Mouse (Mus musculus) liver, embryonic 11.5 days (tissue): ENCODE results near the gene Zbtb8os. TPM values are rescaled to one million over a fixed set of nuclear protein-coding genes. Genes with fewer than 3 reads are reported as not detected.

ENCODE experiments used
- ATAC-seq: fragments of 200-750 bp; cut with Nextera tagmentation; replicated peaks from 2 replicates; pipeline ENCODE4 v1.8.0; 2017; ENCODE audit warnings: moderate number of reproducible peaks, mild to moderate bottlenecking, moderate TSS enrichment, moderate library complexity; ENCODE audit not compliant: low FRiP score
- DNase-seq: peaks from one replicate; pipeline ENCODE4 v3.0.0-alpha.2; 2017; ENCODE audit warnings: low spot score
- H3K27ac ChIP-seq: fragments of 300-500 bp; sonication (generic); 2 replicates; pipeline ENCODE4 v1.5.1; 2014; ENCODE audit warnings: mild to moderate bottlenecking, low read depth, low read length, control low read depth
- H3K27me3 ChIP-seq: fragments of 300-500 bp; sonication (generic); replicated peaks from 2 replicates; pipeline ENCODE4 v1.6.1; 2014; ENCODE audit warnings: low read length, mixed read lengths; ENCODE audit not compliant: control insufficient read depth, insufficient read depth
- H3K36me3 ChIP-seq: fragments of 300-500 bp; sonication (generic); 2 replicates; pipeline ENCODE4 v1.6.1; 2014; ENCODE audit warnings: mild to moderate bottlenecking, low read length, moderate library complexity, mixed read lengths; ENCODE audit not compliant: control insufficient read depth, insufficient read depth
- H3K4me1 ChIP-seq: fragments of 300-500 bp; sonication (generic); replicated peaks from 2 replicates; pipeline ENCODE4 v1.6.1; 2014; ENCODE audit warnings: low read length, mixed read lengths; ENCODE audit not compliant: control insufficient read depth, insufficient read depth
- H3K4me2 ChIP-seq: fragments of 300-500 bp; sonication (generic); 2 replicates; pipeline ENCODE4 v1.6.1; 2014; ENCODE audit warnings: mild to moderate bottlenecking, control low read depth, moderate library complexity
- H3K4me3 ChIP-seq: fragments of 300-500 bp; sonication (generic); 2 replicates; pipeline ENCODE4 v1.5.1; 2014; ENCODE audit warnings: low read depth, low read length, control low read depth
- H3K9ac ChIP-seq: fragments of 300-500 bp; sonication (generic); 2 replicates; pipeline ENCODE4 v1.6.1; 2014; ENCODE audit warnings: low read depth, low read length, control low read depth
- H3K9me3 ChIP-seq: fragments of 300-500 bp; sonication (generic); 2 replicates; pipeline ENCODE4 v1.6.1; 2016; ENCODE audit warnings: low read length, inconsistent platforms, mixed read lengths; ENCODE audit not compliant: control insufficient read depth
- WGBS: fragments of 180-500 bp; shearing (Covaris S2); extraction: QIAGEN DNeasy Blood & Tissue Kit; methylation state at CpG from one replicate; pipeline ENCODE4 v1.1.7; 2014; 5-methylcytosine and 5-hydroxymethylcytosine counted together
- polyA plus RNA-seq: library from polyadenylated mRNA; unstranded; fragments of >200 nt; fragmentation: Nextera tagmentation; extraction: Ambion mirVana; gene quantifications from 2 replicates; pipeline ENCODE4 v1.2.1, GENCODE M21; 2014

Zbtb8os gene
- polyA plus RNA-seq, 1 experiment from 2014 or later: 53.9 TPM

DNA sequence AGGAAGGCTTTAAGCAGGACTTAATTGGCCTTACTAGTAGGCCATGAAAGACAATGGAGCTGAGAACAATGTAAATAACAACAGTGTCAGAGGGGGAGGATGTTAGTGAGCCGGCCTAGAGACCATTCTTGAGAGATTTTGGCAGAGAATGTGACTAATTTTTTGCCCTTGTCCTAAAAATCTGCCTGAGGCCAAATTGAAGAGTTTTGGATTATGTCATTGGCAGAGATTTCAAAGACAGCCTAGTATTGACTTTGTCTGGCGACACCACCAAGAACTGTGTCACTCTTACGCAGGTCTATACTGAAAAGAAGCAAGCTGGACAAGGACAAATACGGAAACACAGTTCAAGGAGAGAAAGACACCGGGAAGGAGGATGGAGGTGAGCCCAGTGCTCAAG, 27.3 kb downstream of the Zbtb8os start:
- no peak overlapping the region for H3K9ac ChIP-seq
- WGBS: 82% methylated on average over 5 of the region's 5 CpGs
- no peak for ATAC-seq
- no peak overlapping the region for H3K4me3 ChIP-seq
- H3K9me3 ChIP-seq: no peaks in the 10 kb centered on the region
- H3K36me3 ChIP-seq: no peaks in the 10 kb centered on the region
- DNase-seq: no peak
- H3K4me2 ChIP-seq: no peak overlapping the region
- no peaks in the 10 kb centered on the region for H3K27me3 ChIP-seq
- no peak overlapping the region for H3K27ac ChIP-seq
- peaks cover 4% of the 10 kb centered on the region; the same call in 1 of the 2 replicates for H3K4me1 ChIP-seq

DNA sequence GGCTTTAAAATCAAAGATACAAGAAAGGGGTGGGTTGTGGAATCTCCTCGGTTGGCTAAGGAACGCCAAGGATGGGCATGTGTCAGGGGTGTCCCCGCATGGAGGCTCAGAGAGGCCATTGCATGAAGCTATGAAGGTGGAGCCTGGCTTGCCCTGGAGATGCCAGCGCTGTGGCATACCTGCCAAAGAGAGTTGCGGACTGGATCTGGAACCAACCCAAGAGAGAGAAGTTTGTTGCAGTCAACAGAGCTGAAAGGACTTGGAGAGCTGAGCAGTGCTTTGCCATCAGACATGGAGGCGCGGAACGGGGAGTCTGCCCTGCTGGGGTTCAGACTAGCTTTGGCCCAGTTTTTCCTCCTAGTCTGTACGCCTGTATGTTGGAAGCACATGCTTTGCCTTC, 28.0 kb downstream of the Zbtb8os start:
- DNase-seq (no peak), ATAC-seq (no peak)
- WGBS: 85% methylated on average over 9 of the region's 9 CpGs
- Histone ChIP-seq H3K4me2 (no peak overlapping the region), H3K4me1 (peaks cover 4% of the 10 kb centered on the region; the same call in 1 of the 2 replicates), H3K4me3 (no peak overlapping the region), H3K9me3 (no peaks in the 10 kb centered on the region), H3K27me3 (no peaks in the 10 kb centered on the region), H3K9ac (no peak overlapping the region), H3K36me3 (no peaks in the 10 kb centered on the region), H3K27ac (no peak overlapping the region)

DNA sequence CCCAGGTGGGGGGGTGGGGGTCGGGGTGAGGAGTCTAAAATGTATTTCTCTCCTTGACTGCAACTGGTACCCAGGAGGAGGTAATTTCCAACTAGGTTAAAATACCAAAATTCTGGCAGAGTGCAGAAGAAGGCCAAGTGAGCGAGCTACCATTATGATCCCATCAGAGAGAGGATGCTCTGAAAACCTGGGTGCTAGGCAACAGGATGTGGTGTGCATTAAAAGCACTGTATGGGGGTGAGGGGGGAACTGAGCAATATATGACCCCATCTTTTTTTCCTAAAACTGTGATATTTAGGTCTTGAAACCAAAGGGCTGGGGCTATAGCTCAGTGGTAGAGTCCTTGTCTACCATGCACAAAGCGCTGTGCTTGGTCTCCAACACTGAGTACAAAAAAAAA, 28.9 kb downstream of the Zbtb8os start:
- DNase-seq: no peak
- no peaks in the 10 kb centered on the region for H3K36me3 ChIP-seq
- no peak for ATAC-seq
- H3K27ac ChIP-seq: no peak overlapping the region
- H3K9ac ChIP-seq: no peak overlapping the region
- H3K4me2 ChIP-seq: no peak overlapping the region
- WGBS: 83% methylated on average over 3 of the region's 3 CpGs
- peaks cover 4% of the 10 kb centered on the region; the same call in 1 of the 2 replicates for H3K4me1 ChIP-seq
- no peaks in the 10 kb centered on the region for H3K9me3 ChIP-seq
- H3K4me3 ChIP-seq: no peak overlapping the region
- no peaks in the 10 kb centered on the region for H3K27me3 ChIP-seq

DNA sequence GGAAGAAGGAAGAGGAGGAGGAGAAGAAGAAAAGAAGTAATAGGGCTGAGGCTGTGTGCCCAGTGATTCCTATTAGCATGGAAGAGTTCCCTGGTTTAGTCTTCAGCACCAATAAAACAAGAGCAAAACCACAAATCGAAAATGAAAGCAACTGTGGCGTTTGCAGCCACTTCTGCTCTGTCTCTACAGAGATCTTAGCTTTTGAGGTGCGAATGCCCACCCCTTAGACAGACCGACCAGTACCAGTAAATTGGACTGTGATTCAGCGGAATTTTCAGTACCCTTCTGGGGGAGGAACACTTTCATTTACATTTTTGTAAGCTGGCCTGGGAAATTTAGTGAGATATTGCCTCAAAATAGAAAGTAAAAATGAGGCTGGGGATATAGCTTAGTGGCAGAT, 29.7 kb downstream of the Zbtb8os start:
- 73% methylated on average over 5 of the region's 5 CpGs for WGBS
- no peak overlapping the region for H3K27ac ChIP-seq
- no peak overlapping the region for H3K4me2 ChIP-seq
- H3K9me3 ChIP-seq: no peaks in the 10 kb centered on the region
- DNase-seq: no peak
- H3K4me3 ChIP-seq: no peak overlapping the region
- H3K9ac ChIP-seq: no peak overlapping the region
- no peak for ATAC-seq
- H3K4me1 ChIP-seq: peaks cover 4% of the 10 kb centered on the region; the same call in 1 of the 2 replicates
- H3K36me3 ChIP-seq: no peaks in the 10 kb centered on the region
- H3K27me3 ChIP-seq: no peaks in the 10 kb centered on the region

DNA sequence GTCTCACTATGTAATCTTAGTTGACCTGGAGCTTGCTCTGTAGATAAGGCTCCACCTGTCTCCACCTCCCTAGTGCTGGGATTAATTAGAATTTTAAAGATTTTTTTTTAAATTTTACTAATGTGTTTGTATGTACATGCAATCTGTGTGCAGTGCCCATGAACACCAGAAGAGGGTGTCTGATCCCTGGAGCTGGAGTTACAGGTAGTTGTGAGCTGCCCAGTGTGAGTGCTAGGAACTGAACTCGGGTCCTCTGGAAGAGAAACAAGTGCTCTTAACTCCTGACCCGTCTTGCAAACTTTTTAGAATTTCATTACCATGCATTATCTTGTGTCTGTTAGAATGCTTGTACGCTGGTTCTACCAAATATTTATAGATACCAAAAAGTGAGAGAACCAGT, 35.9 kb downstream of the Zbtb8os start:
- H3K36me3 ChIP-seq: no peaks in the 10 kb centered on the region
- H3K4me3 ChIP-seq: no peak overlapping the region
- DNase-seq (no peak), ATAC-seq (no peak)
- H3K9ac ChIP-seq: no peak overlapping the region
- 89% methylated on average over 3 of the region's 3 CpGs for WGBS
- H3K27ac ChIP-seq: no peak overlapping the region
- peaks cover 3% of the 10 kb centered on the region; the same call in 1 of the 2 replicates for H3K27me3 ChIP-seq
- H3K9me3 ChIP-seq: no peaks in the 10 kb centered on the region
- H3K4me1 ChIP-seq: peaks cover 4% of the 10 kb centered on the region
- H3K4me2 ChIP-seq: no peak overlapping the region

DNA sequence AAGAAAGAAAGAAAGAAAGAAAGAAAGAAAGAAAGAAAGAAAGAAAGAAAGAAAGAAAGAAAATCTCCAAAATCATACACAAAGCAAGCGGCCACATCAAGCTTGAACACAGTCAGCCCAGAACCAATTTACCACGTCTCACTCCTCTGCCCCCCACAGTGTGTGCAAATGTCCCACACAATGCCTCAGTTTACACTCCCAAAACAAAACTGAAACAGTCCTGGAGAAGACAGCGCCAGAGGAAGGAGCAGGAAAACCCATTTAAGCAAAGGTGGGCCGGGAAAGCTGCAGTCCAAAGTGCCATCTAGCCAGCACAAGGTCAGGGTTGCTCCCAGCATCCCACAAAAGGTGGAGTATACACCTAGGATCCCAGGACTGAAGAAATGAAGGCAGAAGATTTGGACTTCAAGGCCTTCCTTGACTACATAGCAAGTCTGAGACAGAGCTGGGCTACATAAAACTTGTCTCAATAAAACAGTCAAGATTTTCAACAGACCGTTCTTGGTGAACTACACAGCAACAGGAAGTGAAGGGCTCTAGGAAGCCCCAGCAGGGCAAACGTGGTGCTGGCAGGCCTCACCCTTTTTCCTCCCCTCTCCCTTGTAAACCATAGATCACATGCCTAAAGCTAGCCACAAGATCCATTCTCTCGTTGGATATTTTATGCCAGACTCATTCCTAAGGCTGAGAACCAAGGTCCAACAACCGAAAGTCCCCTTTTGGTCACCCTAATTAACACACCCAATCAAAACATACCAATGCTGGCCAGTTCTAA, 37.9 kb downstream of the Zbtb8os start:
- no peak for ATAC-seq
- no peaks in the 10 kb centered on the region for H3K36me3 ChIP-seq
- WGBS: 47% methylated on average over 8 of the region's 8 CpGs
- DNase-seq: no peak
- no peak overlapping the region for H3K4me2 ChIP-seq
- peaks cover 4% of the 10 kb centered on the region for H3K4me1 ChIP-seq
- no peak overlapping the region for H3K27ac ChIP-seq
- H3K27me3 ChIP-seq: peaks cover 21% of the 10 kb centered on the region
- no peaks in the 10 kb centered on the region for H3K9me3 ChIP-seq
- H3K9ac ChIP-seq: no peak overlapping the region
- no peak overlapping the region for H3K4me3 ChIP-seq

DNA sequence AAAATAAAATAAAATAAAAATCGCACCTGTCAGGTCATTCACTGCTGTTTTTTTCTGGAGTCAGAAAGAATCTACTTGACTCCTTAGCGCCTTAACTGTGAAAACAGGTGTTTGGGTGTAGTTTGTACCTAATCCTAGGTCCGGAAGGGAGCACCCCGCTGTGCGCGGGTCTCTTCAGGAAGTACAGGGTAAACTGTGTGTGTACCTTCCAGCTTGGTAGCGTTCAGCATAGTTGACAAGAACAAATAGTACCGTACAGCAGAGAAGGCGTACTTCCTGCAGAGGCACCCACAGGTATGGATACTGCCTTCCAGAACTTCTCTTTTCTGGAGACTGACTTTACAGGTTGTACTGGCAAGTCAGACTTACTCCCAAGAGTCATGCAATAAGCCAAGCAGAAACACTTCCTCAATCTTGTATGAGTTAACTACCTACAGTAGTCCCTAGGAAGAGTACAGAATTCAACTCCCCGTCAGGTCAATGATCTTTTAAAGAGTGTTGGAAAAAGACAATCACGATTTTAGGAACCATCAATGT, 38.8 kb downstream of the Zbtb8os start:
- H3K27ac ChIP-seq: no peak overlapping the region
- no peaks in the 10 kb centered on the region for H3K9me3 ChIP-seq
- ATAC-seq (no peak), DNase-seq (no peak)
- no peak overlapping the region for H3K4me3 ChIP-seq
- peaks cover 28% of the 10 kb centered on the region for H3K27me3 ChIP-seq
- no peaks in the 10 kb centered on the region for H3K36me3 ChIP-seq
- WGBS: 45% methylated on average over 11 of the region's 11 CpGs
- H3K4me2 ChIP-seq: no peak overlapping the region
- H3K4me1 ChIP-seq: peaks cover 4% of the 10 kb centered on the region
- H3K9ac ChIP-seq: no peak overlapping the region

DNA sequence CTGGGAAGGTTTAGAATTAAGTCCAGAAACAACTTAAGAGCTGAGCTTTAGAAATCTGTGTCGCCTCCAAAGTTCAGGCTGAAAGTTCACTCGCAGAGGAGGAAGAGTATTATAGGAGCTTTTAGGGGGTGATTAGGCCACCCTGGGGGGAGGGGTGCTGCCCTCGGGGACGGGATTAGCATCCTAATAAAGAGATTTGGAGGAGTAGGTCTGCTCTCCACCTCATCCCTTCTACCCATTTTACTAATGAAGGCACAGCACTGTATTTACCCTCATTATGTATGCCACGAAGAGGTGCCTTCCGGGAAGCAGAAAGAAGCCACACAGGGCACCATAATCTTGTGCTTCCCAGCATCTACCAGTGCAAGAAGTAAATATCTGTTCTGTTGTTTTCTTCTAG, 39.5 kb downstream of the Zbtb8os start:
- H3K27ac ChIP-seq: no peak overlapping the region
- H3K4me2 ChIP-seq: no peak overlapping the region
- ATAC-seq: no peak
- 39% methylated on average over 6 of the region's 6 CpGs for WGBS
- DNase-seq: no peak
- H3K36me3 ChIP-seq: no peaks in the 10 kb centered on the region
- H3K27me3 ChIP-seq: peaks cover 32% of the 10 kb centered on the region
- no peak overlapping the region for H3K9ac ChIP-seq
- H3K4me3 ChIP-seq: no peak overlapping the region
- peaks cover 4% of the 10 kb centered on the region for H3K4me1 ChIP-seq
- H3K9me3 ChIP-seq: no peaks in the 10 kb centered on the region

DNA sequence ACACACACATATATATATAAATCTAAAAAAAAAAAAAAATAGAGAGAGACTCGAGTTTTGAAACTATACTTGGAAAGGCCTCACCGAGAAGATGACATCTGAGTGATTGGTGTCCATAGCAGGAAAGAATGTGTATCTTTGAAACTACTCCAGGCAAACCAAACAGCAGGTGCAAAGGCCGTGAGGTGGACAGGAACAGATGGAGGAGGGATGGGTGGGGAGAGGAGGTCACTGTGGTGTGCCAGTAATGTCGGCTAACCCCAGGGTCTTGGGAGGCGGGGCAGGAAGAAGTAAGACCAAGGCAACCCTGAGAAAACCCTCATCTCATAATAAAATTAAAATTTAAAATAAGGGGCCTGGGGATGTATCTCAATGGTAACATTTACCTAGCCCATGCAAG, 40.3 kb downstream of the Zbtb8os start:
- H3K27ac ChIP-seq: no peak overlapping the region
- no peak overlapping the region for H3K4me2 ChIP-seq
- no peak for ATAC-seq
- H3K36me3 ChIP-seq: no peaks in the 10 kb centered on the region
- no peaks in the 10 kb centered on the region for H3K9me3 ChIP-seq
- WGBS: 68% methylated on average over 5 of the region's 5 CpGs
- H3K27me3 ChIP-seq: peaks cover 32% of the 10 kb centered on the region
- H3K9ac ChIP-seq: no peak overlapping the region
- no peak for DNase-seq
- H3K4me1 ChIP-seq: peaks cover 4% of the 10 kb centered on the region
- H3K4me3 ChIP-seq: no peak overlapping the region
